ENCODE assay signal across 21 mouse cellular contexts in the genomic region with DNA sequence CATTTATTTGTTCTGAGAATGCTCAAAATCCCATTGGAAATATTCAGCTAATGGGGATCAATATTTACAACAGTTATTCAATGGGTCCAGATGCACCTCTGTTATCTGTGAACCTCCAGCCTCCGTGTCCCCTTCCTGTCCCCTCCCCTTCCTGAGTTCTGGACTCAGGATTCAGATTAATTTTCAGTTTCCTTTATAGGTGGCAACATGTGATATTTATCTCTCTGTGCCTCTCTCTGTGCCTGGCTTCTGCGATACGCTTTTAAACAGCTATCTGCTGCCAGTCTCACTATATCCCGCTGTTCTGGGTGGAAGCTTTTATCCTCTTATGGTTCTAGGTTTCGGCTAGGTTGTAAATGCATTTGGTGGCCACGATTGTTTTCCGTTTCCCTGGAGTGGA. TPM values are rescaled to one million over a fixed set of nuclear protein-coding genes. Genes with fewer than 3 reads are reported as not detected.
DNase-seq lines count a peak whose midpoint lies in the region; ATAC-seq lines count a peak whose summit lies in the region.
"Had no signal": no experiment of that assay in that cellular context is flagged by ENCODE, and none has a peak within 500 bp of the region (broad histone marks: within the 10 kb centered on the region; RNA-seq: fewer than 3 reads in every experiment).

No protein-coding gene starts in this region.

- H3K9ac ChIP-seq in liver, embryonic 13.5 days = no peak overlapping the region
- H3K9ac ChIP-seq: limb, embryonic 12.5 days had no signal

- no peak overlapping the region for H3K4me3 ChIP-seq in liver, embryonic 13.5 days (replicated peaks)
- H3K4me3 ChIP-seq in heart, embryonic 10.5 days = no peak overlapping the region
- H3K4me3 ChIP-seq: hindbrain, embryonic 10.5 days; limb, embryonic 12.5 days had no signal

- H3K27ac ChIP-seq in liver, embryonic 13.5 days = no peak overlapping the region
- H3K27ac ChIP-seq in heart, embryonic 10.5 days = no peak overlapping the region
- H3K27ac ChIP-seq: hindbrain, embryonic 10.5 days; hindbrain, postnatal 0 days; limb, embryonic 12.5 days had no signal

- no peaks in the 10 kb centered on the region for H3K36me3 ChIP-seq in liver, embryonic 13.5 days
- no peaks in the 10 kb centered on the region for H3K36me3 ChIP-seq in heart, embryonic 10.5 days
- H3K36me3 ChIP-seq: hindbrain, embryonic 10.5 days; limb, embryonic 12.5 days had no signal

- peak overlapping the region; percentile 33 for H3K4me2 ChIP-seq in liver, embryonic 13.5 days
- H3K4me2 ChIP-seq: limb, embryonic 12.5 days; midbrain, embryonic 11.5 days had no signal

- peaks cover 12% of the 10 kb centered on the region for H3K4me1 ChIP-seq in liver, embryonic 13.5 days (replicated peaks)
- no peaks in the 10 kb centered on the region for H3K4me1 ChIP-seq in heart, embryonic 10.5 days
- H3K4me1 ChIP-seq: hindbrain, embryonic 10.5 days; limb, embryonic 12.5 days had no signal

- peak; percentile 88 for ATAC-seq in common myeloid progenitor, adult 5-6 weeks (replicated peaks; ENCODE audit: low read depth, poor library complexity, severe bottlenecking)
- peak; percentile 83 for ATAC-seq in liver, embryonic 13.5 days (ENCODE audit: low read depth)
- ATAC-seq: hindbrain, postnatal 0 days; intestine, postnatal 0 days had no signal

- no peaks in the 10 kb centered on the region for H3K9me3 ChIP-seq in liver, embryonic 13.5 days (replicated peaks)
- no peaks in the 10 kb centered on the region for H3K9me3 ChIP-seq in heart, embryonic 10.5 days
- H3K9me3 ChIP-seq: hindbrain, embryonic 10.5 days; limb, embryonic 12.5 days had no signal

- H3K27me3 ChIP-seq in liver, embryonic 13.5 days = no peaks in the 10 kb centered on the region
- no peaks in the 10 kb centered on the region for H3K27me3 ChIP-seq in heart, embryonic 10.5 days (ENCODE audit: insufficient read depth, poor library complexity, severe bottlenecking)
- H3K27me3 ChIP-seq: limb, embryonic 12.5 days had no signal

- 24% methylated on average over 7 of the region's 7 CpGs for WGBS in liver, embryonic 13.5 days (ENCODE audit: insufficient replicate concordance)
- 76% methylated on average over 7 of the region's 7 CpGs for WGBS in heart, embryonic 10.5 days

- peak; percentile 14 for DNase-seq in lung, postnatal 25 days (ENCODE audit: low spot score)
- DNase-seq in lung, postnatal 10 days = no peak
- DNase-seq in liver, embryonic 13.5 days = peak; percentile 6
- no peak for DNase-seq in heart, embryonic 10.5 days (ENCODE audit: low spot score)
- no peak for DNase-seq in gastrocnemius, adult 18-20 months (ENCODE audit: low spot score)
- no peak for DNase-seq in Muller cell, postnatal 12 days (ENCODE audit: inconsistent ontology term)
- DNase-seq: adrenal gland, postnatal 14 days; cerebellum, adult 11-12 months; cerebellum, postnatal 14 days; embryo, embryonic 11 days; gastrocnemius, postnatal 14 days; heart, adult 18-20 months; kidney, postnatal 25 days; lung, postnatal 14 days; thymus, postnatal 14 days had no signal

RNA-seq across cellular contexts. Expression of gene Dip2c, which starts 38.8 kb away (rescaled TPM):
- total RNA-seq in common myeloid progenitor, adult 5-6 weeks (2017) = 3.2 and 4.9 TPM in 2 replicates
- polyA plus RNA-seq in liver, embryonic 13.5 days (2015; fragmentation: Nextera tagmentation; extraction: Ambion mirVana) = 0.45 and 0.51 TPM in 2 replicates
- polyA plus RNA-seq in heart, embryonic 10.5 days (2016; fragmentation: Nextera tagmentation; extraction: Ambion mirVana) = 3.9 and 4.9 TPM in 2 replicates
- 10 to 100 TPM; 10.8 to 11.4 TPM for total RNA-seq in gastrocnemius, adult 18-20 months (2021)

Comparison
In these comparisons a context has a peak if more than half of its experiments do, and no peak if none do; other contexts are left out.
1. DNase-seq: peak in lung, postnatal 25 days (single experiment) and liver, embryonic 13.5 days (single experiment); none in lung, postnatal 10 days (single experiment), heart, embryonic 10.5 days (single experiment), gastrocnemius, adult 18-20 months (single experiment) and Muller cell, postnatal 12 days (single experiment).